Mouse (Mus musculus) ES-E14 (cell line): ENCODE measurements at regions not wholly inside any gene's neighbourhood (a gene's known extent, or its start where the extent isn't known, plus 50 kb on each side); places are given as distances from the start of the nearest gene placed in this dataset.

ENCODE experiments used
- DNase-seq: peaks from one replicate; pipeline ENCODE4 v3.0.0-alpha.2; 2013; ENCODE audit warnings: low read depth, low spot score
- H3K27ac ChIP-seq: 2 replicates; pipeline ENCODE4 v1.5.1; 2012; ENCODE audit warnings: low read depth, mild to moderate bottlenecking, low read length, moderate library complexity, mixed read lengths; ENCODE audit not compliant: poor library complexity, insufficient read depth, severe bottlenecking
- H3K36me3 ChIP-seq: 2 replicates; pipeline ENCODE4 v1.6.1; 2012; ENCODE audit warnings: mild to moderate bottlenecking, low read length, moderate library complexity, mixed read lengths; ENCODE audit not compliant: control insufficient read depth, poor library complexity, insufficient read depth, severe bottlenecking
- H3K4me1 ChIP-seq, 2 experiments: fragments of 150-350 bp in 1 of 2; sonication (generic) in 1 of 2; 2 replicates each; pipeline ENCODE4 v1.6.1; 2012; ENCODE audit warnings: low read length in 2 of 2, mild to moderate bottlenecking in 1 of 2, mixed read lengths in 1 of 2; ENCODE audit not compliant: control insufficient read depth in 2 of 2, insufficient read depth in 2 of 2, poor library complexity in 1 of 2
- H3K4me3 ChIP-seq, 2 experiments: fragments of 150-350 bp in 1 of 2; sonication (generic) in 1 of 2; 2 replicates each; pipeline ENCODE4 v1.5.1; 2012; ENCODE audit warnings: low read length in 2 of 2, low read depth in 1 of 2, mild to moderate bottlenecking in 1 of 2, mixed read lengths in 1 of 2; ENCODE audit not compliant: insufficient read depth in 1 of 2, poor library complexity in 1 of 2, severe bottlenecking in 1 of 2
- H3K9ac ChIP-seq: 2 replicates; pipeline ENCODE4 v1.6.1; 2012; ENCODE audit warnings: low read depth, mild to moderate bottlenecking, low read length, mixed read lengths; ENCODE audit not compliant: poor library complexity, insufficient read depth, severe bottlenecking
- H3K9me3 ChIP-seq: fragments of 150-350 bp; sonication (generic); 2 replicates; pipeline ENCODE4 v1.6.1; 2012; ENCODE audit warnings: low read depth, mild to moderate bottlenecking, low read length; ENCODE audit not compliant: control insufficient read depth, insufficient read depth
- CHD2 ChIP-seq: IDR thresholded peaks from 2 replicates; pipeline ENCODE4 v1.6.1; 2014; ENCODE audit warnings: mild to moderate bottlenecking, low read depth, low read length, inconsistent platforms
- HCFC1 ChIP-seq: IDR thresholded peaks from 2 replicates; pipeline ENCODE4 v1.6.1; 2012; ENCODE audit warnings: low read length, inconsistent platforms, borderline replicate concordance; ENCODE audit not compliant: insufficient read depth
- MAFK ChIP-seq: IDR thresholded peaks from 2 replicates; pipeline ENCODE4 v1.6.1; 2014; ENCODE audit warnings: mild to moderate bottlenecking, low read depth, low read length, inconsistent platforms; ENCODE audit not compliant: insufficient read depth
- ZC3H11A ChIP-seq: IDR thresholded peaks from 2 replicates; pipeline ENCODE4 v1.6.1; 2012; ENCODE audit warnings: low read depth, mild to moderate bottlenecking, inconsistent platforms, low read length, borderline replicate concordance
- ZNF384 ChIP-seq: IDR thresholded peaks from 2 replicates; pipeline ENCODE4 v1.6.1; 2012; ENCODE audit warnings: low read depth, low read length, inconsistent platforms
- in situ Hi-C, 2 experiments: fragments of 600-800 bp; cut with MboI; formaldehyde crosslinking; loops; one replicate each; pipeline ENCODE4 v1.15.1; 2025; ENCODE audit warnings: low sequenced_read_pairs in 2 of 2, inconsistent platforms in 1 of 2; ENCODE audit not compliant: unreplicated experiment in 2 of 2

- H3K9ac ChIP-seq = no peak overlapping the region
- in situ Hi-C loops = no loop called here
- H3K36me3 ChIP-seq = no peaks in the 10 kb centered on the region
- no peaks in the 10 kb centered on the region for H3K9me3 ChIP-seq
- H3K4me3 ChIP-seq = no peak overlapping the region
- DNase-seq = no peak
- H3K4me1 ChIP-seq = no peaks in the 10 kb centered on the region
- no peak for TF ChIP-seq CHD2
- TF ChIP-seq HCFC1 = no peak
- TF ChIP-seq ZNF384 = no peak
- TF ChIP-seq ZC3H11A = no peak
- TF ChIP-seq MAFK = no peak
- no peak overlapping the region for H3K27ac ChIP-seq
Observed at GRCm38 (mm10) chr5:67521423-67521912, 86.2 kb upstream of the Shisa3 start.

- Histone ChIP-seq H3K4me1 (peaks cover 0 to 3% of the 10 kb centered on the region in 2 experiments; a peak in 2 of 4 replicates), H3K9ac (no peak overlapping the region), H3K27ac (no peak overlapping the region), H3K36me3 (no peaks in the 10 kb centered on the region), H3K9me3 (no peaks in the 10 kb centered on the region), H3K4me3 (no peak overlapping the region)
- peak; percentile 17 for DNase-seq
- TF ChIP-seq CHD2 (no peak), ZC3H11A (no peak), ZNF384 (no peak), MAFK (no peak), HCFC1 (no peak)
- in situ Hi-C loops = loop anchor here (5.0 to 25.0 kb wide), 2 partner anchors 197 to 207 kb away; no protein-coding TSS in a partner anchor
Observed at GRCm38 (mm10) chr5:67530149-67530548, 77.5 kb upstream of the Shisa3 start.

- Histone ChIP-seq H3K9ac (0 out of 2 replicates have a peak overlapping the region, but pooled peaks have one; percentile 50), H3K9me3 (no peaks in the 10 kb centered on the region), H3K4me3 (peak overlapping the region; percentile 16 to 31; a peak in 1 of 4 replicates), H3K27ac (no peak overlapping the region), H3K4me1 (peaks cover 0 to 3% of the 10 kb centered on the region in 2 experiments; a peak in 2 of 4 replicates), H3K36me3 (no peaks in the 10 kb centered on the region)
- TF ChIP-seq MAFK = no peak
- no peak; the same call in 1 of the 2 replicates for TF ChIP-seq ZC3H11A
- no peak for TF ChIP-seq ZNF384
- TF ChIP-seq CHD2 = no peak
- in situ Hi-C loops = loop anchor here (5.0 to 25.0 kb wide), 2 partner anchors 196 to 206 kb away; no protein-coding TSS in a partner anchor
- peak; percentile 55 for DNase-seq
Observed at GRCm38 (mm10) chr5:67530957-67531356, 76.7 kb upstream of the Shisa3 start.

- H3K27ac ChIP-seq = no peak overlapping the region
- H3K36me3 ChIP-seq = no peaks in the 10 kb centered on the region
- H3K4me3 ChIP-seq = 0 out of 4 replicates have a peak overlapping the region, but pooled peaks of 1 of the 2 experiments have one; percentile 30
- no peak overlapping the region for H3K9ac ChIP-seq
- DNase-seq = peak; percentile 65
- in situ Hi-C loops = loop anchor here (5.0 to 25.0 kb wide), 2 partner anchors 195 to 205 kb away; no protein-coding TSS in a partner anchor
- peak; percentile 62; the same call in 1 of the 2 replicates for TF ChIP-seq ZC3H11A
- no peak for TF ChIP-seq HCFC1
- H3K9me3 ChIP-seq = no peaks in the 10 kb centered on the region
- peaks cover 0 to 3% of the 10 kb centered on the region in 2 experiments; a peak in 2 of 4 replicates for H3K4me1 ChIP-seq
Observed at GRCm38 (mm10) chr5:67532351-67532750, 75.3 kb upstream of the Shisa3 start.
